In genomic region chr11:7065388-7065787, GRCm38 (mm10) we compare ENCODE assay signal across 10 mouse cellular contexts. TPM values are rescaled to one million over a fixed set of nuclear protein-coding genes. Genes with fewer than 3 reads are reported as not detected.
A peak's percentile ranks its signal among the peaks of the same experiment; 100 is the strongest.
DNase-seq lines count a peak whose midpoint lies in the region; ATAC-seq and TF ChIP-seq lines count a peak whose summit lies in the region.
"Had no signal": no experiment of that assay in that cellular context is flagged by ENCODE, and none has a peak within 500 bp of the region (broad histone marks: within the 10 kb centered on the region; RNA-seq: fewer than 3 reads in every experiment).

No protein-coding gene starts in this region.

- H3K4me3 ChIP-seq in heart, embryonic 10.5 days = peak overlapping the region; percentile 76; the same call in 1 of the 2 replicates
- peak overlapping the region; percentile 82 for H3K4me3 ChIP-seq in E14TG2a.4 (replicated peaks; ENCODE audit: low read length)
- no peak overlapping the region for H3K4me3 ChIP-seq in forebrain, embryonic 12.5 days (replicated peaks)
- peak overlapping the region; percentile 71 for H3K4me3 ChIP-seq in midbrain, embryonic 10.5 days

- TF ChIP-seq CTCF in E14TG2a.4 (conservative IDR thresholded peaks at IDR 0.05; ENCODE audit: low read length) = no peak

- DNase-seq in heart, embryonic 10.5 days (ENCODE audit: low spot score) = no peak
- no peak for DNase-seq in heart, adult 11 months
- DNase-seq in midbrain, embryonic 10.5 days (ENCODE audit: low spot score) = no peak
- no peak for DNase-seq in frontal cortex, postnatal 36 days (ENCODE audit: low spot score in 2 of 2)
- DNase-seq in left cerebral cortex, adult 18-20 months (ENCODE audit: low spot score in 2 of 2) = no peak
- no peak for DNase-seq in ovary, adult 18-20 months (ENCODE audit: low spot score)
- DNase-seq: kidney, adult 2 months had no signal

- no peaks in the 10 kb centered on the region for H3K9me3 ChIP-seq in heart, embryonic 10.5 days
- H3K9me3 ChIP-seq in E14TG2a.4 (ENCODE audit: low read length) = no peaks in the 10 kb centered on the region
- H3K9me3 ChIP-seq in forebrain, embryonic 12.5 days = no peaks in the 10 kb centered on the region
- no peaks in the 10 kb centered on the region for H3K9me3 ChIP-seq in midbrain, embryonic 10.5 days (replicated peaks)

- no peak for ATAC-seq in forebrain, embryonic 12.5 days (ENCODE audit: low FRiP score)

- H3K4me1 ChIP-seq in heart, embryonic 10.5 days = peaks cover 48% of the 10 kb centered on the region
- H3K4me1 ChIP-seq in E14TG2a.4 (replicated peaks; ENCODE audit: low read depth, low read length) = peaks cover 74% of the 10 kb centered on the region
- H3K4me1 ChIP-seq in forebrain, embryonic 12.5 days = peaks cover 28% of the 10 kb centered on the region
- peaks cover 30% of the 10 kb centered on the region for H3K4me1 ChIP-seq in midbrain, embryonic 10.5 days

- no peak overlapping the region for H3K9ac ChIP-seq in forebrain, embryonic 12.5 days

- H3K36me3 ChIP-seq in heart, embryonic 10.5 days = no peaks in the 10 kb centered on the region
- H3K36me3 ChIP-seq in E14TG2a.4 (ENCODE audit: insufficient read depth, low read length) = no peaks in the 10 kb centered on the region
- H3K36me3 ChIP-seq in forebrain, embryonic 12.5 days (replicated peaks) = no peaks in the 10 kb centered on the region
- no peaks in the 10 kb centered on the region for H3K36me3 ChIP-seq in midbrain, embryonic 10.5 days

- WGBS in heart, embryonic 10.5 days = 5% methylated on average over 4 of the region's 4 CpGs
- 6% methylated on average over 4 of the region's 4 CpGs for WGBS in forebrain, embryonic 12.5 days
- WGBS in midbrain, embryonic 10.5 days = 5% methylated on average over 4 of the region's 4 CpGs

- 0 out of 2 replicates have a peak overlapping the region, but pooled peaks have one; percentile 93 for H3K4me2 ChIP-seq in forebrain, embryonic 12.5 days

- no peak overlapping the region for H3K27ac ChIP-seq in heart, embryonic 10.5 days
- H3K27ac ChIP-seq in forebrain, embryonic 12.5 days = no peak overlapping the region
- H3K27ac ChIP-seq in midbrain, embryonic 10.5 days (replicated peaks) = no peak overlapping the region

- H3K27me3 ChIP-seq in heart, embryonic 10.5 days (ENCODE audit: insufficient read depth, poor library complexity, severe bottlenecking) = peaks cover 70% of the 10 kb centered on the region
- H3K27me3 ChIP-seq in E14TG2a.4 (ENCODE audit: insufficient read depth, low read length) = peaks cover 75% of the 10 kb centered on the region
- peaks cover 57% of the 10 kb centered on the region for H3K27me3 ChIP-seq in forebrain, embryonic 12.5 days
- H3K27me3 ChIP-seq in midbrain, embryonic 10.5 days (ENCODE audit: low read depth, poor library complexity, severe bottlenecking) = peaks cover 71% of the 10 kb centered on the region

RNA-seq across cellular contexts. Expression of gene Adcy1, which starts 2.1 kb away (rescaled TPM):
- 1.9 and 2.0 TPM in 2 replicates for polyA plus RNA-seq in heart, embryonic 10.5 days (2016; fragmentation: Nextera tagmentation; extraction: Ambion mirVana)
- polyA plus RNA-seq in forebrain, embryonic 12.5 days (2016; fragmentation: Nextera tagmentation; extraction: Ambion mirVana) = 1.1 and 1.3 TPM in 2 replicates
- polyA plus RNA-seq in midbrain, embryonic 10.5 days (2016; fragmentation: Nextera tagmentation; extraction: Ambion mirVana) = 1.2 and 1.4 TPM in 2 replicates
- 100 to 1,000 TPM; 276 to 285 TPM for total RNA-seq in left cerebral cortex, adult 18-20 months (2021)
- total RNA-seq: megakaryocyte, adult 5-6 weeks had no signal
